Mouse (Mus musculus) left cerebral cortex, postnatal 25 days (tissue): ENCODE results near the gene Plxdc1. TPM values are rescaled to one million over a fixed set of nuclear protein-coding genes. Genes with fewer than 3 reads are reported as not detected.

ENCODE experiments used
- DNase-seq, 2 experiments: peaks; one replicate each; pipeline ENCODE4 v3.0.0; 2022; ENCODE audit warnings: low spot score in 2 of 2, mixed read lengths in 1 of 2
- intact Hi-C: fragments of 180-260 bp; cut with DNase I; formaldehyde crosslinking; loops from one replicate; pipeline ENCODE4 v1.15.1; 2025
- total RNA-seq, 2 experiments: library from RNA; stranded (reverse); gene quantifications; 2 replicates each; pipeline ENCODE4 v1.2.3; 2021

The Plxdc1 gene
- total RNA-seq, 2 experiments from 2014 or later = 22.0 to 22.4 TPM

GRCm38 (mm10) chr11:97937469-97938105, 48.7 kb downstream of the Plxdc1 start:
- intact Hi-C loops = no loop called here
- DNase-seq = no peak

- intact Hi-C loops = loop anchor here (1.0 kb wide), 1 partner anchor 51 kb away; no protein-coding TSS in a partner anchor
- peak in 1 of 2 experiments; percentile 38 for DNase-seq
Observed at GRCm38 (mm10) chr11:97936758-97937157, 49.5 kb downstream of the Plxdc1 start.

- DNase-seq = peak in 1 of 2 experiments; percentile 33
- intact Hi-C loops = loop anchor here (1.0 kb wide), 1 partner anchor 51 kb away; no protein-coding TSS in a partner anchor
Observed at GRCm38 (mm10) chr11:97935913-97936575, 50.2 kb downstream of the Plxdc1 start.

GRCm38 (mm10) chr11:97933553-97933952, 52.7 kb downstream of the Plxdc1 start:
- DNase-seq = no peak
- intact Hi-C loops = no loop called here

- intact Hi-C loops = no loop called here
Observed at GRCm38 (mm10) chr11:97928905-97929304, 57.3 kb downstream of the Plxdc1 start.

GRCm38 (mm10) chr11:97924217-97924616, 62.0 kb downstream of the Plxdc1 start:
- intact Hi-C loops = no loop called here
- no peak for DNase-seq

More at GRCm38 (mm10) chr11:97928905-97929304, 57.3 kb downstream of the Plxdc1 start:
- no peak for DNase-seq

- no peak for DNase-seq
- intact Hi-C loops = no loop called here
Observed at GRCm38 (mm10) chr11:97923639-97924038, 62.6 kb downstream of the Plxdc1 start.

GRCm38 (mm10) chr11:97915974-97916503, 70.2 kb downstream of the Plxdc1 start:
- intact Hi-C loops = no loop called here
- no peak for DNase-seq

- intact Hi-C loops = no loop called here
- no peak for DNase-seq
Observed at GRCm38 (mm10) chr11:97915471-97915870, 70.8 kb downstream of the Plxdc1 start.

- intact Hi-C loops = no loop called here
- DNase-seq = no peak
Observed at GRCm38 (mm10) chr11:97913111-97913510, 73.1 kb downstream of the Plxdc1 start.

GRCm38 (mm10) chr11:97908634-97909348, 77.5 kb downstream of the Plxdc1 start:
- DNase-seq = no peak
- intact Hi-C loops = no loop called here

GRCm38 (mm10) chr11:97907935-97908334, 78.3 kb downstream of the Plxdc1 start:
- DNase-seq = no peak
- intact Hi-C loops = no loop called here

- no peak for DNase-seq
Observed at GRCm38 (mm10) chr11:97906905-97907304, 79.3 kb downstream of the Plxdc1 start.

GRCm38 (mm10) chr11:97905941-97906340, 80.3 kb downstream of the Plxdc1 start:
- DNase-seq = no peak
- intact Hi-C loops = no loop called here

More at GRCm38 (mm10) chr11:97906905-97907304, 79.3 kb downstream of the Plxdc1 start:
- intact Hi-C loops = no loop called here

GRCm38 (mm10) chr11:97905540-97905939, 80.7 kb downstream of the Plxdc1 start:
- intact Hi-C loops = no loop called here
- no peak for DNase-seq

- DNase-seq = no peak
- intact Hi-C loops = no loop called here
Observed at GRCm38 (mm10) chr11:97904801-97905200, 81.4 kb downstream of the Plxdc1 start.

- intact Hi-C loops = no loop called here
Observed at GRCm38 (mm10) chr11:97901806-97902205, 84.4 kb downstream of the Plxdc1 start.

GRCm38 (mm10) chr11:97899822-97900221, 86.4 kb downstream of the Plxdc1 start:
- intact Hi-C loops = loop anchor here (1.0 to 2.0 kb wide), 2 partner anchors 87 to 175 kb away; no protein-coding TSS in a partner anchor
- peak; percentile 87 to 91 for DNase-seq

More at GRCm38 (mm10) chr11:97901806-97902205, 84.4 kb downstream of the Plxdc1 start:
- no peak for DNase-seq

- DNase-seq = no peak
- intact Hi-C loops = loop anchor here (2.0 kb wide), 1 partner anchor 177 kb away; no protein-coding TSS in a partner anchor
Observed at GRCm38 (mm10) chr11:97897568-97898185, 88.6 kb downstream of the Plxdc1 start.
